Mouse (Mus musculus) heart, adult 8-10 months (tissue): ENCODE results near the gene Col8a2. TPM values are rescaled to one million over a fixed set of nuclear protein-coding genes. Genes with fewer than 3 reads are reported as not detected.
A peak's percentile ranks its signal among the peaks of the same experiment; 100 is the strongest.

Experiments used
- DNase-seq: peaks from one replicate; pipeline ENCODE4 v3.0.0; 2022; ENCODE audit warnings: low spot score
- total RNA-seq, 4 experiments: library from RNA; stranded (reverse); gene quantifications; 2 replicates each; pipeline ENCODE4 v1.2.4; 2022

Gene Col8a2
- total RNA-seq, 4 experiments from 2014 or later: 0.35 to 0.91 (median 0.46) TPM

DNA sequence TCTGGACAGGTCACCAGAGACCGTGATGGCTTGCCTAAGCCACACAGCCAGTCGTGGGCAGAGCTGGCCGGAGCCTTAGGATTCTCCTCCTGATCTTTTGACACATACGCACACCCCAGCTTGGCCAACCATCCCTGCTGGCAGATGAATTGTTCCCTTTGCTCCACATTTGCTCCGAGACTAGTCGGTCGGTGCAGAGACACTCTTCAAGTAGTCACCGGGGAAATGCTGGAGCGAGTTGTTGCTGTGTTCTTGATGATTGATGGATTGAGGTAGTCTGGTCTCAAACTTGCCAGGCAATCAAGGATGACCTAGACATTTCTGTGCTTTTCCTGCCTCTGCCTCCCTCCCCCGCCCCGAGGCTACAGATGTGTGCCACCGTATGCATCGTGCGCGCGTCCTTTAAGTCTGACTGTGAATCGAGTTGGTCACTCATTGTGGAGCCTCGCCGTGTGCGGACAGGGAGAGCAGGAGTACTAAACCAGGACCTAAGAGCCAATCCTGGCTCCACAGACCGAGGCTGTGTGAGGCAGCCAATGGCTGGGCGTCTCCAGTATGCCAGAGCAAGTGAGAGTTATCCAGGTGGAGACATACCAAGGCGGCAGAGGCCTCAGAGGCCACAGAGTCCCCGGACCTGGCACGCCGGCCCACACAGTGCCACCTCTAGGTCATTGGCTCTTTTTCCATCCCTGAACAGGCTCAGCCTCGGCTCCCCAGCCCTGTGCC is 15.2 kb downstream of the Col8a2 start:
- DNase-seq: no peak

DNA sequence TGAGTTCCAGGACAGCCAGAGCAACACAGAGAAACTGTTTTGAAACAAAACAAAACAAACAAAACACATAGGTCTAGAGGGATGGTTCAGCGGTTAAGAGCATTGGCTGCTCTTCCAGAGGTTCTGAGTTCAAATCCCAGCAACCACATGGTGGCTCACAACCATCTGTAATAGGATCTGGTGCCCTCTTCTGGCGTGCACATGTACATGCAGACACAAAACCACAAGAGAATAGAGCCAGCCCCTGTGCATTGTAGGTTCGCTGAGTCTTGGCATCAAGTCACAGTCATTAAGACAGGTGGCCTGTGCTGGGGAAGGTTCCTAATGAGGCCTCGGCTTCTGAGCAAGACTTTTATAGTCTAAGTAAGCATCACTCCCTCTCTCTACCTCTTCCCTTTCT is 17.3 kb downstream of the Col8a2 start:
- DNase-seq: no peak

DNA sequence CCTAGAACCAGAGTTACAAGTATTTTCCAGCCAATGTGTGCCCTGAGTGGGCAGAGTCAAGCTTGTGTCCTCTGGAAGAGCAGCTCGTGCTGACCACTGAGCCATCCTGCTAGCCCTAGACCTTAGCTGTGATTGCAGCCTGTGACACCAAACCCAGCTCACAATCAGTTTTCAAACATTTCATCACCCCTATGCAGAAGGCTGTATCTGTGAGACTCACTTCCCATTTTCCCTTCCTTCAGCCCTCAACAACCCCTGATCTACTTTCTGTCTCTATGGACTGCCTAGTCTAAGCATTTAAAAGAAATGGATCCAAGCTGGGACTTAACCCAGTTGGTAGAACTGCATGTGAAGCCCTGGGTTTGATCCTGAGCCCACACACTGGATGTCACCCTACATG is 18.8 kb downstream of the Col8a2 start:
- DNase-seq: no peak

GRCm38 (mm10) chr4:126306058-126306457 is 19.5 kb downstream of the Col8a2 start:
- DNase-seq: no peak

- DNase-seq: no peak
Observed at GRCm38 (mm10) chr4:126306827-126307226, 20.2 kb downstream of the Col8a2 start.

DNA sequence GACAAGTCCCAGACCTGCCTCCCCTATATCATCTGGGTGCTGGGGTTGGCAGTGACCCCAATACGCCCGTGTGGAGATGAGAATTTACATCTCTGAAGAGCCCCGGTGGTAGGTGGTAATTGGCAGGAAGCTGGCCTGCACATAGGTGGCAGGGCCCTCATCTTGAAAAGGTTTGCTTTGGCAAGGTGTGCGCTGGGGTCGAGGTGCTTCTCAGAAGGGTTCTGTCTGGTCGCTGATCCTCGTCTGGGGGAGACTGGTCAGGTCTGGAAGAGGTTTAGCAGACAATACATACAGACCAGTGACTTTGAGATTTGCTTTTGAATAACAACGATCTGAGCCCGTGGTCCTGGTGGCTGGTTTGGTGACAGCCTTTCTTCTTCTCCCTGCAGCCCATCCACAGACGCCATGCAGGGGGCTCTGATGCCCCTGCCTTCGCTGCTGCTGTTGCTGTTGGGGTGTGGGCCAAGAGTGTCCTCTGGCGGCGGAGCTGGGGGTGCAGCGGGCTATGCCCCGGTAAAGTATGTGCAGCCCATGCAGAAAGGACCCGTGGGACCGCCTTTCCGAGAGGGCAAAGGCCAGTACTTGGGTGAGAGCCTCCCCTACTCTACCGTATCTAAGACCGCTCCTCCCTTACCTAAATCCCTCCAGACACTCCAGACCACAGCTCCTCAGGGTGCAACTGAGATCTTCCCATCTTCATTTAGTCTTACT is 22.8 kb downstream of the Col8a2 start:
- no peak for DNase-seq

DNA sequence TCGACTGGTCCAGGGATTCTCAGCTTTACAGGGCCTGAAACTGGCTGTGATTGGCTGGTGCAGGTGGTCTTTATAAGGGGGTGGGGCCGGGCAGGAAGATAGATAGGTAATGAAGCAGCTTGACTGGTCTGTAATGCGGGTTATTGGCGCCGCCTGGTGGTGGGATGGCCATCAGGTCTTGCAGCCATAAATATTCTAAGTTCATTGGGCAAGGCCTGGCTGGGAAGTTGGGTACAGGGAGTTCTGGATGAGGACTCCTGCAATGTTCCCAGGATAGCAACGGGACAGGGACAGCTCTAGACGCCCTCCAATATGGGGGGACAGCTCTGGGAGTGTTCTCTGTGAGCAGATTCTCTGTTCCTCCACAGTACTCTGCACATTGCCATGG is 23.3 kb downstream of the Col8a2 start:
- DNase-seq: peak; percentile 84

DNA sequence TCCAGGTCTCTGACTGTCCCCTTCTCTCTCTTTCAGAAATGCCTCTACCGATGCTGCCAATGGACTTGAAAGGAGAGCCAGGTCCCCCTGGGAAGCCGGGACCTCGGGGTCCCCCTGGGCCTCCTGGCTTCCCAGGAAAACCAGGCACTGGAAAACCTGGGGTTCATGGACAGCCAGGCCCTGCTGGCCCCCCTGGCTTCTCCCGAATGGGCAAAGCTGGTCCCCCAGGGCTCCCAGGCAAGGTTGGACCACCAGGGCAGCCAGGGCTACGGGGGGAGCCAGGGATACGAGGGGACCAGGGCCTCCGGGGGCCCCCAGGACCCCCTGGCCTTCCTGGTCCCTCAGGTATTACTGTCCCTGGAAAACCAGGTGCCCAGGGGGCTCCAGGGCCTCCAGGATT is 23.8 kb downstream of the Col8a2 start:
- no peak for DNase-seq

- DNase-seq: no peak
Observed at GRCm38 (mm10) chr4:126311566-126312200, 25.1 kb downstream of the Col8a2 start.

DNA sequence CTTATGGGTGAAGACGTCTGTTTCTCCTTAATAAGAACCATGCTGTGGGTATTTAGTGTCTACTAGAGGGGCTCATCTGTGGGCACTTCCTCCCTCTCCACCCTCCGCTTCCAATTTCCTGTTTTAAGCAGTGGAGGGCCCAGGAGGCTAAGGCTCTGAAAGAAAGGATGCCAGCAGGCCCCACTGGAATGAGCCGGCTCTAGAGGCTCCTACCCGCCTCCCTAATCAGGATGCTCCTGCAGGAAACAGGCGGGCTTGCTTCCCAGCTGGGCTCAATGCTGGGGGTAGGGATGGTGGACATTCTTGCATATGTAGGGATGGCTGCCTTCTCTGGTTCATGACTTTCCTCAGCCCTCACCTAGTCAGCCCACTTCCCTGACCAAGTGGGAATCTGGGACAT is 26.6 kb downstream of the Col8a2 start:
- no peak for DNase-seq

DNA sequence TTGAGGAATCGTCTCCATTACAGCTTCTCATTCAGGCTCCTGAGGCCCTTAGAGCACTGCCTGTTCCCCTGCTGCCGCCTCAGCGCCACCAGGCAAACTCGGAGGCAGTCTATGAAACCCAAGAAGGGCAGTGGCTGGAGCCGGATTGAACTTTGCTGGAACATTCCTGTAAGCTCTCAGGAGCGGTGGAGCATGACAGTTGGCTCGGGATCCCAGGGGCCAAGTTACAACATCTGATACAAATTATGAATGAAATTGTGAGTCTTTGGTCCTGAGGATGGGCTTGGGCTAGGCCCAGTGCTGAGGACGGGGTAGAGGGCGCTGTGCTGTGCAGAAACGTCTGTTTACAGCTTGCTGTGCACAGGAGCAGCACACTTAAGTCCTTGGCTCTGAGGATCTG is 27.8 kb downstream of the Col8a2 start:
- no peak for DNase-seq

GRCm38 (mm10) chr4:126315931-126316330 is 29.3 kb downstream of the Col8a2 start:
- peak; percentile 39 for DNase-seq

GRCm38 (mm10) chr4:126316443-126317040 is 29.9 kb downstream of the Col8a2 start:
- DNase-seq: no peak

GRCm38 (mm10) chr4:126319806-126320205 is 33.2 kb downstream of the Col8a2 start:
- no peak for DNase-seq

DNA sequence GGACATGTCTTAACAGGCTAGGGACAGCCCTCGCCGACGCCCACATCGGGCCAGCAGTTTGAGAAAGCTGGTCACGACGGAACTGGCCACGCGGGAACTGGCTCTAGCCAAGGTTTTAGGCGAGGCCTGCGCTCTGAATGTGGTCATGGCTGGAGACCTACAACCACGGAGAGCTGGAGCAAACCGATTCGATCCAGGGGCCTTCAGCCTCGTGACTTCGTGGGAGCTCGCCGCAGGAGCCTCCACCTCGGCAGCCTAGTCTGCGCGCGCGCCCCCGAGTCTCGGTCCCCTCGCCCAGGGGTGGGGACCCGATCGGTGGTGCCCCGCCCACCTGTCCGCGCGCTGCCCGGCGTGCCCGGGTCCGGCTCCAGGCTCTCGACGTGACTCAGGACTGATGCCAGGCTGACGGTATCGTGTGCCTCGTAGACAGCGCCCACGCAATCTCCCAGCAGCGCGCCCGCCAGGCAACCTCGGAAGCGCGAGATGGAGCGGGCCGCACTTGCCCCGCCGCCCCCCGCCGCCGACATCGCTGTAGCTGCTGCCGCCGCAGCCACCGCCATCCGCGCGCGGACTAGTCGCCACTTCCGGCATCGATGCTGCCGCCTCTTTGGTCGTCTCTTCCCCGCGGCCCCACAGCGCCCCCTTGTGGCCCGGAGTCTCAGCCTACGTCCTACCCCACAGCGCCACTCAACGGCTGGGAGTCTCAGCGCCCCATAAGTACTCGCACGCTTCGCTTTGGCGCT is 34.7 kb downstream of the Col8a2 start, which contains the start of gene Adprhl2:
Gene Adprhl2 (minus strand): TSS at position 593 of the 743 bp plus-strand sequence.
- peak; percentile 97 for DNase-seq

GRCm38 (mm10) chr4:126321854-126322511 is 35.4 kb downstream of the Col8a2 start:
- no peak for DNase-seq

DNA sequence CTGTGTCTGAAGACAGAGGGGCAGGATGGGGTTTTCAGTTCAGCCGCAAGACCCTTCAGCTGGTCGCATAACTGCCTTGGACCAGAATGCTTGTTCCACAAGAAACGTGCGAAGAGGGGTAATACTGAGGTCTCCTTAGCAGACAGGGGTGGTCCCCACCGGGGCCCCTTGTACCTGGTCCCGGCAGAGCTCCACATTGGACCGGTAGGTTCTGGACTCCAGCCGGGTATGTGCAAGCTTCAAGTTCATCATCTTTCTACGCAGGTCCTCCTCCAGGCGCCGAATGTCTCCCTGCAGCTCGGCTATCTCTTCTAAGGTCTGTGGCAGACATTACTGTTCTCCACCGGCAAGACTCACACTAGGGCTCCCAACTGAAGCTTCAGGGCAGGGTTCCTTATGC is 36.1 kb downstream of the Col8a2 start:
- no peak for DNase-seq

- DNase-seq: no peak
Observed at GRCm38 (mm10) chr4:126324861-126325260, 38.3 kb downstream of the Col8a2 start.

GRCm38 (mm10) chr4:126325281-126325861 is 38.8 kb downstream of the Col8a2 start, which contains the start of gene Tekt2:
Gene Tekt2, minus strand, starts transcription at chr4:126325688.
- no peak for DNase-seq

- no peak for DNase-seq
Observed at GRCm38 (mm10) chr4:126326036-126326435, 39.4 kb downstream of the Col8a2 start.

- no peak for DNase-seq
Observed at GRCm38 (mm10) chr4:126330295-126330694, 43.7 kb downstream of the Col8a2 start.
